Mouse (Mus musculus) left cerebral cortex, adult 8-10 months (tissue): Measurements from ENCODE around the gene P3h4. TPM values are rescaled to one million over a fixed set of nuclear protein-coding genes. Genes with fewer than 3 reads are reported as not detected.

ENCODE experiments used
- DNase-seq, 2 experiments: peaks; one replicate each; pipeline ENCODE4 v3.0.0; 2022; ENCODE audit warnings: low spot score in 2 of 2
- total RNA-seq, 4 experiments: library from RNA; stranded (reverse); gene quantifications; 2 replicates each; pipeline ENCODE4 v1.2.4; 2022

The P3h4 gene
- total RNA-seq = 10 to 100 TPM; 10.4 to 12.8 (median 12.3) TPM

GRCm38 (mm10) chr11:100414021-100414913, at the start of gene P3h4:
P3h4 (minus strand) TSS chr11:100414836.
- no peak for DNase-seq

- DNase-seq = no peak
Measured at GRCm38 (mm10) chr11:100462699-100463098, 48.1 kb upstream of the P3h4 start.

GRCm38 (mm10) chr11:100457711-100458110, 43.1 kb upstream of the P3h4 start:
- DNase-seq = no peak

- no peak for DNase-seq
Measured at GRCm38 (mm10) chr11:100457247-100457646, 42.6 kb upstream of the P3h4 start.

- no peak for DNase-seq
Measured at GRCm38 (mm10) chr11:100442625-100443024, 28.0 kb upstream of the P3h4 start.

GRCm38 (mm10) chr11:100441797-100442196, 27.2 kb upstream of the P3h4 start, which contains the start of the genes Nt5c3b and Klhl10:
Nt5c3b (minus strand) TSS chr11:100441808.
Klhl10 (plus strand) TSS chr11:100441917.
- no peak for DNase-seq

GRCm38 (mm10) chr11:100440691-100441522, 26.3 kb upstream of the P3h4 start:
- DNase-seq = peak; percentile 61 to 83

GRCm38 (mm10) chr11:100437901-100438300, 23.3 kb upstream of the P3h4 start:
- no peak for DNase-seq

GRCm38 (mm10) chr11:100435678-100436246, 21.1 kb upstream of the P3h4 start:
- DNase-seq = no peak

GRCm38 (mm10) chr11:100432002-100432401, 17.4 kb upstream of the P3h4 start:
- no peak for DNase-seq

GRCm38 (mm10) chr11:100430052-100430451, 15.4 kb upstream of the P3h4 start:
- DNase-seq = no peak

GRCm38 (mm10) chr11:100428612-100429199, 14.1 kb upstream of the P3h4 start:
- no peak for DNase-seq

- DNase-seq = no peak
Measured at GRCm38 (mm10) chr11:100426820-100427219, 12.2 kb upstream of the P3h4 start.

- DNase-seq = peak in 1 of 2 experiments; percentile 53
Measured at GRCm38 (mm10) chr11:100425851-100426250, 11.2 kb upstream of the P3h4 start.

- DNase-seq = no peak
Measured at GRCm38 (mm10) chr11:100423836-100424235, 9.2 kb upstream of the P3h4 start.

GRCm38 (mm10) chr11:100421537-100421936, 6.9 kb upstream of the P3h4 start:
- DNase-seq = no peak

- DNase-seq = no peak
Measured at GRCm38 (mm10) chr11:100414914-100415822, 532 bp upstream of the P3h4 start, which contains the start of gene Fkbp10. Fkbp10 (plus strand) TSS chr11:100415697.

GRCm38 (mm10) chr11:100413541-100413940, 1.1 kb downstream of the P3h4 start:
- DNase-seq = no peak

- DNase-seq = no peak
Measured at GRCm38 (mm10) chr11:100411736-100412135, 2.9 kb downstream of the P3h4 start.

- DNase-seq = no peak
Measured at GRCm38 (mm10) chr11:100409686-100410085, 5.0 kb downstream of the P3h4 start.
